Mouse (Mus musculus) stomach, embryonic 14.5 days (tissue): ENCODE measurements around the gene Ttc12. TPM values are rescaled to one million over a fixed set of nuclear protein-coding genes. Genes with fewer than 3 reads are reported as not detected.

ENCODE experiments used
- ATAC-seq: fragments of 200-750 bp; cut with Nextera tagmentation; 2 replicates; pipeline ENCODE4 v1.8.0; 2017; ENCODE audit warnings: low read depth, moderate TSS enrichment; ENCODE audit not compliant: insufficient number of reproducible peaks, insufficient read depth, low FRiP score
- H3K27ac ChIP-seq: fragments of 300-500 bp; sonication (generic); 2 replicates; pipeline ENCODE4 v1.5.1; 2014; ENCODE audit warnings: mild to moderate bottlenecking, low read length, moderate library complexity, mixed read lengths
- H3K27me3 ChIP-seq: fragments of 300-500 bp; sonication (generic); 2 replicates; pipeline ENCODE4 v1.6.1; 2014; ENCODE audit warnings: low read length, control low read depth, mixed read lengths; ENCODE audit not compliant: control insufficient read depth, insufficient read depth
- H3K36me3 ChIP-seq: fragments of 300-500 bp; sonication (generic); 2 replicates; pipeline ENCODE4 v1.6.1; 2014; ENCODE audit warnings: mild to moderate bottlenecking, control low read depth, low read length, moderate library complexity, mixed read lengths; ENCODE audit not compliant: control insufficient read depth, insufficient read depth
- H3K4me1 ChIP-seq: fragments of 300-500 bp; sonication (generic); 2 replicates; pipeline ENCODE4 v1.6.1; 2014; ENCODE audit warnings: low read length, control low read depth, mixed read lengths; ENCODE audit not compliant: control insufficient read depth, insufficient read depth
- H3K4me2 ChIP-seq: fragments of 300-500 bp; sonication (generic); replicated peaks from 2 replicates; pipeline ENCODE4 v1.6.1; 2014; ENCODE audit warnings: low read depth, low read length, control low read depth
- H3K4me3 ChIP-seq: fragments of 300-500 bp; sonication (generic); 2 replicates; pipeline ENCODE4 v1.5.1; 2014; ENCODE audit warnings: low read depth, low read length, control low read depth
- H3K9ac ChIP-seq: fragments of 300-500 bp; sonication (generic); replicated peaks from 2 replicates; pipeline ENCODE4 v1.6.1; 2014; ENCODE audit warnings: low read depth, mild to moderate bottlenecking, control low read depth, low read length, moderate library complexity, mixed read lengths
- H3K9me3 ChIP-seq: fragments of 300-500 bp; sonication (generic); 2 replicates; pipeline ENCODE4 v1.6.1; 2016; ENCODE audit warnings: low read depth, low read length, control low read depth; ENCODE audit not compliant: control insufficient read depth
- WGBS: fragments of 180-500 bp; shearing (Covaris S2); extraction: QIAGEN DNeasy Blood & Tissue Kit; methylation state at CpG from one replicate; pipeline ENCODE4 v1.1.7; 2014; 5-methylcytosine and 5-hydroxymethylcytosine counted together
- polyA plus RNA-seq: library from polyadenylated mRNA; unstranded; fragments of >200 nt; fragmentation: Nextera tagmentation; extraction: Ambion mirVana; gene quantifications from 2 replicates; pipeline ENCODE4 v1.2.1, GENCODE M21; 2014

The Ttc12 gene
- polyA plus RNA-seq, 1 experiment from 2014 or later, result 2.0 TPM

DNA sequence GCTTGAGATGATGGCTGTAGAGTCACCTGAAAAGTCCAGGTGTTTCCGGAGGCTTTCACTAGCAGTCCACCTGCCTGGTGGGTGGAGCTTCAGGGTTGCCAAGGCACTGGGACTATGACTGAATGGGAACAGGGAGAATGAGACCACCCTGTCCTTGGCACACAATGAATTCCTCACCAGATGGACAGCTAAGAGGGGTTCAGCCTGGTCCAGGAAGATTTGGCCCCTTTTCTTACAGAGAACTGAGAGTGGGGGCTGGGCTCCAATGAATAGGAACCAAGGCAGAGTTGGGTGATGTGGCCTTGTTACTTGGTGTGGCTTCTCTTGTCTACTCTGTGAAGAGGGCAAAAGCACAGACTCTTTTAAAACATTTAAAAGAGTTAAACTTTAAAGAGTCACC is 33.6 kb downstream of the Ttc12 start:
- no peak for ATAC-seq
- H3K36me3 ChIP-seq, result no peaks in the 10 kb centered on the region
- no peak overlapping the region for H3K4me3 ChIP-seq
- no peaks in the 10 kb centered on the region for H3K4me1 ChIP-seq
- H3K9ac ChIP-seq, result no peak overlapping the region
- H3K4me2 ChIP-seq, result no peak overlapping the region
- H3K9me3 ChIP-seq, result no peaks in the 10 kb centered on the region
- WGBS, result 76% methylated on average over 1 of the region's 1 CpGs
- H3K27ac ChIP-seq, result no peak overlapping the region
- no peaks in the 10 kb centered on the region for H3K27me3 ChIP-seq

DNA sequence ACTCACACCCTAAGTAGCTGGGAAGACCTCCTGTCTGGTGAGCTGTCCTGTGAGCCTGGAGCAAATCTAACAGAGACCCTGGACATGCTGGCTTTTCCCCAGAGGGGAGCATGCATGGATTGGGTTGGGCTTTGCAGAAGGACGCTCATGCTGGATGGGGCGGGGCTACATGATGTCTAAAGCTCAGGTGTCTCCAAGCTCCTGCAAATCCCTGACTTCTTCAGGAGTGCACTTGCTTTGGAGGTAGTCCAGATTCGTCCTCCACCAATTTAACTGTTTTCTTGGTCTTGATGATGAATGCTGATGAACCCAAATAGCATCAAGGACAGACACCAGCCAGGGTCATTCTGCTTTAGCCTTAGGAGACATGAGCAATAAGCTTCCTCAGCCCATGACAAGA is 35.5 kb downstream of the Ttc12 start:
- WGBS, result 67% methylated on average over 3 of the region's 3 CpGs
- no peak overlapping the region for H3K9ac ChIP-seq
- H3K9me3 ChIP-seq, result no peaks in the 10 kb centered on the region
- H3K27ac ChIP-seq, result no peak overlapping the region
- H3K4me1 ChIP-seq, result no peaks in the 10 kb centered on the region
- H3K27me3 ChIP-seq, result no peaks in the 10 kb centered on the region
- no peak overlapping the region for H3K4me3 ChIP-seq
- no peak for ATAC-seq
- no peaks in the 10 kb centered on the region for H3K36me3 ChIP-seq
- H3K4me2 ChIP-seq, result no peak overlapping the region

DNA sequence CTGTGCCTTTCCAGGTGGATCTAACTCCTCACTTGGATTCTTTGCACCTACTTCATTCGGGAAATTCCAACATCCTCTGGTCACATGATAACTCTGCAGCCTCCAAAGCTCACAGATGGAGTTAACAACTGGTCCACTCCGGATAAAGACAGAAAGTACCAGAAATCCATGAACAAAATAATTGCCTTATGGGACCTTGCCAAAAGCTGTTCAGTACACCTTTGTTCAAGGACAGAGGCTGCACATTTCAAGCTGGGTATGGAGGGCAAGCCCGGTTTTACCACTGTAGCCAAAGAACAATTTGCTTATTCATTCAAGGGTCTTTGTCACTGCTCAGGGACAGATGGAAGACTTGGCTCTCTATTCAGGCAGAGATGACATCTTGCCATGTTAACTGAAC is 43.4 kb downstream of the Ttc12 start:
- Histone ChIP-seq H3K4me1 (no peaks in the 10 kb centered on the region), H3K4me2 (no peak overlapping the region), H3K4me3 (no peak overlapping the region), H3K9me3 (no peaks in the 10 kb centered on the region), H3K9ac (no peak overlapping the region), H3K27ac (no peak overlapping the region), H3K27me3 (no peaks in the 10 kb centered on the region), H3K36me3 (no peaks in the 10 kb centered on the region)
- WGBS, result 78% methylated on average over 3 of the region's 3 CpGs
- no peak for ATAC-seq

DNA sequence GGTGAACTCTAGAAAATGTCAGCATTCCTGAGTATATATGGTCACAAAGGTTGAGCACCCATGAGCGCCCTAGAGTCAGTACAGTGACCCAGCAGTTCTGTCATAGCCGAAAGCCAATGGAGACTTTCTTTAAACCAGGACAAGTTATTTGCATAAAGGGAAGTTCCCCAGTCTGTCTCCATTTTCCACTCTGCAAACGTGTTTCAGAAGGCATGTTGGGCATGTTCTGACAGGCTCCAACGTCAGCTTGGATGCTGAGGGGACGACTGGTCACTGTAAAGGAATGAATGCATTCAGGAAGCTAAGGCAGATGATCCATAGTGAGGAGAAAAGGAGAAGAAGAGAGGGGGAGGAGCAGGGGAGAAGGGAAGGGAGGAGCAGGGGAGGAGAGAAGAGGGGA is 58.5 kb downstream of the Ttc12 start:
- Histone ChIP-seq H3K4me1 (no peaks in the 10 kb centered on the region), H3K27ac (no peak overlapping the region), H3K27me3 (no peaks in the 10 kb centered on the region), H3K4me2 (no peak overlapping the region), H3K9ac (no peak overlapping the region), H3K4me3 (no peak overlapping the region), H3K36me3 (no peaks in the 10 kb centered on the region), H3K9me3 (no peaks in the 10 kb centered on the region)
- ATAC-seq, result no peak
- WGBS, result 61% methylated on average over 5 of the region's 5 CpGs

DNA sequence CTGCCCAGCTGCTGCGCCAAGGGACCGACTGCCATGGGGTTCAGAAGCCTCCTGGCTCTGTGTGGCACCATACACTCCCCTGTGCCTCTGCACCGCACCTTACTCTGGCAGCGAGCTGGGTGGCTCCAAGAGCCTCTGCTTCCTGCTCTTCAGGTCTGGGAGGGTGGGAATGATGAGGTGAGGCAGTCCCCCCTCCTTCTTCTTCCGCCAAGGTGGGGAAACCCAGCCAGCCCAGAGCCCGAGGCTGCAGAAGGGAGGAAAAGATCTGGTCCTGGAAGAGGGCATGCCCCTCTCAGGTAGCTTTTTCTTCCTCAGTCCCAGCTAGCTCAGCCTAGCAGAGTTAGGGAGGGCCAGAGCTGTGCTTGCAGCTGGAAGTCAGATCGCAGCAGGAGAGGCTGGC is 59.1 kb downstream of the Ttc12 start, which contains the start of gene Ankk1:
TSS of gene Ankk1 (minus strand) at position 101 of the 400 bp plus-strand sequence.
- H3K27me3 ChIP-seq, result no peaks in the 10 kb centered on the region
- 74% methylated on average over 7 of the region's 7 CpGs for WGBS

DNA sequence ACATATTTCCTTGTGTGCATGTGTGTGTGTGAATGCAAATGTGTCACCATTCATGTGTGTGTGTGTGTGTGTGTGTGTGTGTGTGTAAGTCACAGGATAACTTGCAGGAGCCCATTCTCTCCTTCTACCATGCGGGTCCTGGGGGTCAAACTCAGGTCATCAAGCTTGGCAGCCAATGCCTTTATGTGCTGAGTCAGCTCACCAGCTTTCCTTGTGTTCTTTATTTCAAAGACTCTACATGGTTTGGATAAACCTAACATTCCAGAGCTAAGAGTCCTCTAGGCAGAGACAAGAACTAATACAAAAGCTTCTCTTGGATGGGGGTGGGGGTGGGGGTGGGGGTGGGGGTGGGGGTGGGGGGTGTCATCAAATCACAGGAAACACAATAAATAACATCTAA is 60.4 kb downstream of the Ttc12 start:
- Histone ChIP-seq H3K4me2 (no peak overlapping the region), H3K27me3 (no peaks in the 10 kb centered on the region), H3K36me3 (no peaks in the 10 kb centered on the region), H3K4me3 (no peak overlapping the region), H3K9me3 (no peaks in the 10 kb centered on the region), H3K9ac (no peak overlapping the region), H3K27ac (no peak overlapping the region), H3K4me1 (no peaks in the 10 kb centered on the region)
- ATAC-seq, result no peak
- 62% methylated on average over 1 of the region's 1 CpGs for WGBS

More for the DNA sequence above, 59.1 kb downstream of the Ttc12 start, which contains the start of gene Ankk1:
- Histone ChIP-seq H3K4me2 (no peak within 1 kb of the TSS), H3K27ac (no peak within 1 kb of the TSS), H3K4me1 (no peaks in the 10 kb centered on the region), H3K9ac (no peak within 1 kb of the TSS), H3K4me3 (no peak within 1 kb of the TSS), H3K9me3 (no peaks in the 10 kb centered on the region), H3K36me3 (no peaks in the 10 kb centered on the region)
- no peak for ATAC-seq

DNA sequence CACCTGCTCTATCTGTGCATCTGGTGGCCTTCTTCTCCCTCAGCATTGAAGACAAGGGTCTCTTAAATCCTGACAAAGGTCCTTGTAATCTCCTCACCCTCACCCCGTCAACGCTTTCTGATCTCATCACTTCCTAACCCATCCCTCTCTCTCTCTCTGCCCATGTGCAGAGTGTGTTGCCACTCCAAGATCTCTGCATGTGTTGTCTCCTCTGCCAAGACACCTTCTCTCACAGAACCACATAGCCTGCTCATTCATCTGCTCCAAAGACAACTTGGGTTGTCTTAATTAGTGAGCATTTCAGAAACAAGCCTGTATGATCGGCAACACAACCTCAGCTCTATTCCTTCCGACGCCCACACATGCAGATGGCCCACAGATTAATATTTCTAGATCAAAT is 62.2 kb downstream of the Ttc12 start:
- ATAC-seq, result no peak
- no peak overlapping the region for H3K4me3 ChIP-seq
- no peaks in the 10 kb centered on the region for H3K9me3 ChIP-seq
- WGBS, result 91% methylated on average over 5 of the region's 5 CpGs
- no peaks in the 10 kb centered on the region for H3K36me3 ChIP-seq
- H3K27me3 ChIP-seq, result no peaks in the 10 kb centered on the region
- H3K4me2 ChIP-seq, result no peak overlapping the region
- H3K9ac ChIP-seq, result no peak overlapping the region
- H3K27ac ChIP-seq, result no peak overlapping the region
- H3K4me1 ChIP-seq, result no peaks in the 10 kb centered on the region

DNA sequence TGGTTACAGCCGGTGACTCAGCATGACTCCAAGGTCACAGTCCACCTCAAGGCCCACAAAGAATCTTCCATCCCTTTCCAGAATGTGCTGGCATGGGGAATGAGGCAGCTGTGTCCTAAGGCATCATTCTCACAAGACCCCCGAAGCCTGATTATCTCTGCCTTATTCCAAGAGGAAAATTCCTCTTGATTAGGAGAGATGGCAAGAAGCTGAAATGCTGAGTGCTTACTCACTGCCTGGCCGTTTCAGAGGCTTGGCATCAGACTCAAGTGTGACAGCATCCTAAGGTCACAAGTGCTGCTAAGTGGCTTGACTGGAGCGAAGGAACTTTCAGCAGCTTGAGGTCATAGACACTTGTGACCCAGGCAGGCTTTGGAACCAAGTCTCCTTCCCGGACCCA is 75.4 kb downstream of the Ttc12 start:
- Histone ChIP-seq H3K27ac (no peak overlapping the region), H3K4me2 (no peak overlapping the region), H3K9ac (no peak overlapping the region), H3K27me3 (no peaks in the 10 kb centered on the region), H3K36me3 (no peaks in the 10 kb centered on the region), H3K9me3 (no peaks in the 10 kb centered on the region), H3K4me3 (no peak overlapping the region), H3K4me1 (no peaks in the 10 kb centered on the region)
- WGBS, result 81% methylated on average over 5 of the region's 5 CpGs
- ATAC-seq, result no peak

DNA sequence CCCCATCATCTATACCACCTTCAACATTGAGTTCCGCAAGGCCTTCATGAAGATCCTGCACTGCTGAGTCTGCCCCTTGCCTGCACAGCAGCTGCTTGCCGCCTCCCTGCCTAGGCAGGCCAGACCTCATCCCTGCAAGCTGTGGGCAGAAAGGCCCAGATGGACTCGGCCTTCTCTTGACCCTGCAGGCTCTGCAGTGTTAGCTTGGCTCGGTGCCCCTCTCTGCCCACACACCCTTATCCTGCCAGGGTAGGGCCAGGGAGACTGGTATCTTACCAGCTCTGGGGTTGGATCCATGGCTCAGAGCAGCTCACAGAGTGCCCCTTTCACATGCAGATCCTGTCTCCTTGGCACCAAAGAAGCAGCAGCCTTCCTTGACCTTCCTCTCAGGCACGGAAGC is 79.0 kb downstream of the Ttc12 start:
- Histone ChIP-seq H3K27me3 (no peaks in the 10 kb centered on the region), H3K27ac (no peak overlapping the region), H3K9ac (no peak overlapping the region), H3K9me3 (no peaks in the 10 kb centered on the region), H3K4me1 (no peaks in the 10 kb centered on the region), H3K4me3 (no peak overlapping the region), H3K4me2 (no peak overlapping the region), H3K36me3 (no peaks in the 10 kb centered on the region)
- WGBS, result 89% methylated on average over 5 of the region's 5 CpGs
- no peak for ATAC-seq
